Mouse (Mus musculus): ENCODE results near the gene Mtch1.
"Not testable (repeated sequence)": the region's sequence is repeated elsewhere in the genome, so short reads cannot be mapped to it uniquely, and the experiment has no call there.

Gene Mtch1

DNA sequence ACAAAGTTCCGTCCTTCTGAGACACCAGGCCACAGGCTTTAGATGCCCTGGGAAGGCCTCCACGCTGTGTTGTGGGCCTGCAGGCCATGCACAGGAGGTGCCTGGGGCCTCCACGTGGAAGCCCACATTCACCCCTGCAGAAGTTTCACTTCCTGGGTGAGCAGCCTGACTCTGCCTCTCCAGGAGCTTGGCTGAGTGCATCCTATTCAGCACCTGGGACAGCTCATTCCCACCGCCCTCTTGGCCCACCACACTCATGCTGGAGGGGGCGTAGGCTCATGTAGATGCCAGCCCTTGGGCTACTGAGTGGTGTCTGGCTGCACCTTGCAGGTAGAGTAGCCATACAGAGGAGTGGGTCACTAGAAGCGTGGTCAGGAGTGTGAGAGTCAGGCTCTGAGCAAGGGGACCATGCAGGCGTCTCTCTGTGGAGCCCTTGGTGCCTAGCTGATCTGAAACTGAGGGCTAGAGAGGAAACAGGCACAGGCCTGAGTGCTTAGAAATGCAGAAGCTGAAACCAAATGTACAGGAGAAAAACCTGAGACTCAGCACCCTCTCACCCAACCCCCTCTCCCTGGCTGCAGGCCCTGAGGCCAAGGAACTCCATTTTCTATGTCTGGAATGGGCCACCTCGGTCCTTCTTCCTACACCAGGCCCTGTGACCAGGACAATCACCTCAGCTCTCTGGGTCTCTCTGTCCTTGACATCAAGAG, 14.4 kb upstream of the Mtch1 start:
- DNase-seq (ENCODE audit: low spot score in 2 of 2), result no peak

DNA sequence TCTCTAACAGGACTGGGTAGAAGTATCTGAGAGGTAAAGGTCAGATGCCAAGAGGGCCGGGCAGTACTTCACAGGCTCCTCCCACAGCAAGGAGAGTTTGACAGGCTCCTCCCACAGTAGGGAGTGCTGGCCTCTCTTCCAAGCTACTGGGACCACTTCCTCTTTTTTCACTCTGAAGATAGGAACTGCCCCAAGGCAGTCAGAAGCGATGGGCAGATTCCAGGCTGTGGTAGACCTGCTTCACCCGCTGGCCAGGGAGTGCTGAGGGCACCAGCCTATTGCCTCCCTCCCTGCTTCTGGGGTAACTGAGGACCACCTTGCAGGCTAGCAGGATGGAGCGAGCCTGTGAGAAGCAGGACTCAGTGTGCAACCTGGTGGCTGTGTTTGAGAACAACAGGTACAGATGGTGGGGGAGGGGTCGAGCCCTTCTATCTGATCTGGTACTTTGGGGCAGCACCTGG, 13.1 kb upstream of the Mtch1 start, which contains the start of gene Fgd2:
Gene Fgd2 (plus strand): TSS at position 154 of the 461 bp plus-strand sequence.
- no peak for DNase-seq (ENCODE audit: low spot score in 2 of 2)

DNA sequence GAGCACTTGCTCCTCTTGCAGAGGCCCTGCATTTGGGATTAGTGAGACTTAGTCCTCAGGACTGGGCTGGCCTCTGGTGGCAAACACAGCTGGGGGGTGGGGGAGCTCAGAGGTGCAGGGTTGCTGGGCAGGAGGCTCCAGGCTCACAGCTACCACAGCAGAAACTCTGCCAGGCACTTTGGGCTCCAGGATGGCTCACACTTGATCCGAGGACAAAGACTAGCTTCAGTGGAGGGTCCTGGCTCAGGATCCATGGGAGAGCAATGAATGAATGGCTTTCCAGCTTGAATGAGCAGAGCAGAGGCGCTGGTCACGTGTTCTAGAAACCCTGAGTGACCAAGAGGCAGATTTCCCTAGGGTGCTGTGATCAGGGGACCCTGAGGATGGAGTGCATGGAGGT, 11.2 kb upstream of the Mtch1 start:
- DNase-seq (ENCODE audit: low spot score in 2 of 2), result no peak

DNA sequence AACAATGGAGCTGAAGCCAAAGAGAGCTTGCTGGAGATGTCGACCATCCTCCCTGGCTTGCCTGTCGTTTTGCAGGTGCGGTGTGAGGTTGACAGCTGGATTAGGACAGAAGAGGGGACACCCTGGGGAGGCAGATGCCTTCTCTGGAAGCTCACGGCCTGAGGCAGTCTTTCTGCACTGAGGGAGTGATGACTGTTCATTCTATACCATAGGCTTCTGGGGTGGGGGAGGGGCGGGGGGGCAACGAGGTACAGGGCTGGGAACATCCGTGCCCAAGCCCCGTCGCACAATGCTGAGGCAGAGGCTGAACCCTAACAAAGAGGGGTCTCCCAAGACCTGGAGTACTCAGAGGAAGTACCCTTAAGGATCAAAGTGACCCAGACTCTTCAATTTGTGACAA, 9.1 kb upstream of the Mtch1 start:
- no peak for DNase-seq (ENCODE audit: low spot score in 2 of 2)

DNA sequence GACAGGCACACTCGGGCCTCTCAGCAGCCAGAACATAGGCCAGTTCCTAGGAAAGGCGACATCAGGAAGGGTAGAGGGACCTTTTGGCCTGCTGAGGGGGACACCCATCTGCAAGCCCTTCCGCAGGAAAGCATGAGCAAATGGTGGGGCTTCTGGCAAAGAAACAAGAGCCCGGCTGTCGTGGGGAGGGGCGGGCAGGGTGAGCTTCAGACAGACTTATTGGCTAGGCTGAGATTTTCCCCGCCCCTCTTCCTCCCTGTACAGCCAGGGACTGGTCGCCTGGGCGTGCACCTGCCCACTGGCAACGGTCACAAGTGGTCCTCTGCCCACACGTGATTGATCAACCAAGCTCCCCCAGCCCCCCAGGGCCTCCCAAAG, 8.7 kb upstream of the Mtch1 start:
- DNase-seq (ENCODE audit: low spot score in 2 of 2), result no peak

DNA sequence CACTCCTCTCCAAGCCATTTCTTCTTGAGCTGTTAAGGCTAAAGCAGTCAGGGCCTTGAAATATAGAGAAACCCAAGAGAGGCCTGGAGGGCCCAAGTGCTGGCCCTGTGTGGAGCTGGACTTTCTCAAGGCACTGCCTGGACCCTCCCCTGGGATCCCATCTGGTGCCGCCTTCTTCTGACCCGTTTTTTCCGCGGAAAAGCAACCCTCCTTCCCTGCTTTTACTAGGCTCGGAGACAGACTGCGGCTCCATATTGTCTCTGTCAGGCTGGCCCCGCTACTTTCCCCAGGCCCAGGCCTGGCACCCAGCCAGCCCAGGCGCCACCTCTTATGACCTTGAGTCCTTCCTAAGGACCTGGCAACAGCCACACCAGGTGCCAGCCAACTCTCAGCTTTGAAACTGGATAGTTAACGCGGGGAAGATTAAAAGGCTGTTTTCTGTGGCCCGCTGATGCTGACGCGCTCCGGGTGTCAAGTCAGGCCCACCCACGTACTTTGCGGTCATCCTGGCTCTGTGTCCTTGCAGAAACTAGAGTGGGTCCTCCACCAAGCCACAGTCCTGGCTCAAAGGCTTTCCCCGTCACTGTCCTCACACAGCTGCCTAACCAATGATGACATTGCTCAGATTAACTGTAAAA, 8.2 kb upstream of the Mtch1 start:
- DNase-seq (ENCODE audit: low spot score in 2 of 2), result no peak

DNA sequence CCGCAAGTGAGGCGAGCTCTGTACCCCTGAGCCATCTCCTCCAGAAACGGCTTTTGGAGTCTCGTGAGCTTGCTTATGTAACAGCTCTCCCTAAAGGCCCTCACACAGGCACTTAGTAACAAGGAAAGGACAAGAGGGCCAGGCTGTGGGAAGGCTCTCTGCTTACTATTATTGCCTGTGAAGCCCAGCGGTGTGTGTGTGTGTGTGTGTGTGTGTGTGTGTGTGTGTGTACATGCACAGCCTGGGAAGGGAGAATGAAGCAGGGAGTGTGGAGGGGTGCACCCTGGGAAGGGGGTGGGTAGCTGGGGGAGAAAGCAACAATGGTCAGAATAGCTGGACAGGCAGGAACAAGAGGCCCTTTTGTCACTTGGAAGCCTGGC, 7.7 kb upstream of the Mtch1 start:
- DNase-seq (ENCODE audit: low spot score in 2 of 2), result no peak

DNA sequence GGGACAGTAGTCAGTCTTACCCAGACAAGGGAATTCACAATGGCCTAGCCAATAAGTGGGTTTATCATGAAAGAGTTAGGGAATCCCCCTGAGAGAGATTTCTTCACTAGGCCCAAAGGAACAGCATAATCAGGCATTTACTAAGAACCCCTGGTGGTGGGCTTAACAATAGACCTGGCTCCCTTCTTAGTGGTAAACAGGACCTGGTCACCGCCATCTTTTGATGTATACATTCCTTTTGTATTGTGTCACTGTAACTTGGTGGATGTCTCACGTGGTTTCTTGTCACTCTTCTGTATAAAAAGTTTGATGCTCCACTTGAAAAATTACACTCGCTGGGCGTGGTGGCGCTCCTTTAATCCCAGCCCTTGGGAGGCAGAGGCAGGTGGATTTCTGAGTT, 3.3 kb upstream of the Mtch1 start:
- not testable (repeated sequence) for DNase-seq (ENCODE audit: low spot score in 2 of 2)

DNA sequence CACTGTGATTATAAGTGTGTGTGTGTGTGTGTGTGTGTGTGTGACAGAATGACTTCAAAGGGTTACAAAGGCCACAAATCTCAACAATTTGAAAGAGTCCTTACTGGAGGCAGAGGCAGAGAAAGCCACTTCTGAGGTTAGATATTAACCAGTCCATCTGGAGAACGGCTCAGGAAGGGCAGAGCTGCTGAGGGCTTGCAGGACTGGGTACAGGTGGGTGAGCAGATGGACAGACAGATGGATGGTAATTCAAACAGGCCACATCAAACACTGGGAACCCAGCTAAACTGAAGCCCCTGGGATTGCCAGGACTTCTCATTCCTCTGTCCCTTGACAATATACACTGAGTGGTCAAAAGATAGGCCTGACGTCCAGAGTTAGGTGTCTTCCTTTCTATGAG, 1.3 kb upstream of the Mtch1 start:
- DNase-seq (ENCODE audit: low spot score in 2 of 2), result no peak

DNA sequence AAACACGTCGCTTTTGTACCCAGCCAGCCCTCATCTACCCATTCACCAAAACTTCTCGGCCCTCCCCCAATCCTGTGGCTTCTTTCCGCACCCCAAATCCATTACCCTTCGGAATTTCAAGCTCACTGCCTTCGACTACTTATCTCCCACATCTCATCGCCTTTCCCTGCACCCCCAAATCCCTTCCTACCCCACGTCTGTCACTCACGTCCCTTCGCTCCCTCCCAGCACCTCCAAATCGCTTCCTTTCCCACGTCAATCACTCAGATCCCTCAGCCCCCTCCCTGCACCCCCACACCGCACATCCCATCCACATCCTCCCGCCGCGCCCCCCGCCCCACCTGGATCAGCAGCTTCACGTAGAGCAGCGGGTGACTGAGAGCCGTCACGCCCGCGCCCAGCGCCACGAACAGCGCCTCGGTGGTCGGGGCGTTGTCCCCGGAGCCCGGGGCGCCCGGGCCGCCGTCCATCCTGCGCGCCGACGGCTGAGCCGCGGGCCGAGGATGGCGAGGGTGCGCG, 549 bp downstream of the Mtch1 start:
- no peak for DNase-seq (ENCODE audit: low spot score in 2 of 2)

DNA sequence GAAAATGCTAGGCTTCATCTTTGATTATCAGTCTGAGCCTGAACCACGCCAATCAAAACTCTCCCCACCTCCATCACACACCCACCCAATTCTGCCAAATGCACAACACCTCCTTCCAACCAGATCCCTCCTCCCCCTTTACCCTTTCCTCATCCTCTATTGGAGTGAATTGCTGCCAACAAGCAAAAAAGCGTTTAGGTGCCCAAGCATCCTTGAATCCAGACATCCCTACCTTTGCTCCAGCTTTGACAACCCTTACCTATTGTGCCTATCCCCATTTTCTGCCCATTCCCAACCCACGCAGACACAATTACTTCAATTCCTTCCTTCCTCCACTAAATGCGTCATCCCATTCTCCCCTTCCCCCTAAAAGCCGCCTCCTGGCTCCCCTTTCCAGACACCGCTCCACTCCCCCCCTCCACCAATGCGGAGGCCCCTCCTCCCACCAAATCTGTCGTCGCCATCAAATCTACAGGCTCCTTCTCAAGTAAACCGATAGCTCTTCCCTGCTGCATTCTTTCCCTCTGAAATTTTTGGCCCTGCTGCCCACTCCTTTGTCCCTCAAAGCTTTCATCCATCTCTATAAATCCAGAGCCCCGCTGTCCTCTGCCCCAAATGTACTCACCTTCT, 1.1 kb downstream of the Mtch1 start:
- DNase-seq (ENCODE audit: low spot score in 2 of 2), result no peak

DNA sequence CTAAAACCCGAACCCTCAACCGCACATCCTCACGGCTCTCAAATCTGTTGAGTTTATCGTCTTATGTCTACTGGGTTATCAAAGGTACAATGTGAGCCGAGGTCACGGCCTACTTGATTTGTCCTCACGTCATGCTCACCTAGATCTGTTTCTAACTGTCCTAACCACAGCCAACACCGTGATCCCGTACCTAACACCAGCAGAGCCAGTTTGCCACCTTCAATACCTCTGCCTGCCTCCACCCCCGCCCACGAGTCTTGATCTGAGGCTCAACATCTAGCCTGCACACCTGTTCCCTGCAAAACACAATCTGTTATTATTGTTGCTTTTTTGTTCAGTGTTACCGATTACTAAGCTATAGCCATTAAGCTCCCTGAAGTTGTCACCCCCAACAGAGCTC, 2.5 kb downstream of the Mtch1 start:
- DNase-seq (ENCODE audit: low spot score in 2 of 2), result no peak

DNA sequence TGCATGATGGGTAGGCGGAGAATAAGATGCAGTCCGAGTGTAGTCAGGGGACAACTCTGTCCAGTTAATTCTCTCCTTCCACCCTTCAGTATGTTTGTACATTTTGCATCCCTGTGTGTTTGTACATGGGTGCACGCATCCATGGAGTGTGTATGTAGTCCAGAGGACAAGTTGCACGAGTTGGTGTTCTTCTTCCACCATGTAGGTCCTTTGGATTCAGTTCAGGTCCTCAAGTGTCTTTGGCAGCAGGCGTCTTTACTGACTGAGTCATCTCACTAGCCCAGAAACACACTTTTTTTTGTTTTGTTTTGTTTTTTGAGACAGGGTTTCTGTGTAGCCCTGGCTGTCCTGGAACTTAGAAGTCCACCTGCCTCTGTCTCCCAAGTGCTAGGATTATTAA, 4.5 kb downstream of the Mtch1 start:
- no peak for DNase-seq (ENCODE audit: low spot score in 2 of 2)

DNA sequence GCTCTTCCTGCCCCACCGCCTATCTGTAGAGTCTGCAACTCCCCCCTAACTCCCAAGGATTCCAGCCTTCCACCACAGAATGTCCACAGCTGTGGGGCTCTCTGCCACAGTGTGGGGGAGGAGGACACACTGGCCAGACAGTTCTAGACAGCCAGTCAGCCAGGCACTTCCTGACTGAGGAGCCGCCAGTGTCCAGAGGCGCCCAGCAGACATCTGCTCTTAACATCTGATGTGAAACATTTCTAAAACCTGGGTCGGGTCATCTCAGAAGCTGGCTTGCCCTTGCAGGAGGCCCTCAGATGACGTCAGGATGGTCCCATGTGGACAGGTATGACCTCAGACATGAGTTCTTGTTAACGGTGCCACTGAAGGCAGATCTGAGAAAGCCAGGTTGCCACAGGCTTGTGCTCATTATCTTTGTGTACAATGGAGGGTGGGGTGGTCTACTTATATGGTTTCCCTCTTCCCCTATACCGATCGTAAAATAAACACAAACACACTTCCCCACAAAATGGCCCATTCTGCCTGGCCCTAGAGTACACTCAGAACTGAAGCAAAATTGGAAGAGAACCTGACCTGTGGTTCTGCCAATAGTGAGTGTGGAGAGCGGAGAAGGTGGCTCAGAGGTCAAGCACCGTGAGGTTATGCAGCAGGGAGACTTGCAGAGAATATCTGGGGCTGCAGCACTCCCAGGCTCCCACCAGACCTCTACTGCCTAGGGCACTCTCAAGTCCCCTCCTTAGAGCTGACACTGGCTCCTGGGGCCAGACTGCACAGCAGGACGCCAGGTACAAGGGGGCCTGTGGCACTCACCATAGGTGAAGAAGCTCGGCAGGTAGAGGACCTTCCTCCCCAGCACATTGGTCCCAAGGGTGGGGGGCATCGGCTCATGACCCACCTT, 5.5 kb downstream of the Mtch1 start:
- DNase-seq (ENCODE audit: low spot score in 2 of 2), result no peak

DNA sequence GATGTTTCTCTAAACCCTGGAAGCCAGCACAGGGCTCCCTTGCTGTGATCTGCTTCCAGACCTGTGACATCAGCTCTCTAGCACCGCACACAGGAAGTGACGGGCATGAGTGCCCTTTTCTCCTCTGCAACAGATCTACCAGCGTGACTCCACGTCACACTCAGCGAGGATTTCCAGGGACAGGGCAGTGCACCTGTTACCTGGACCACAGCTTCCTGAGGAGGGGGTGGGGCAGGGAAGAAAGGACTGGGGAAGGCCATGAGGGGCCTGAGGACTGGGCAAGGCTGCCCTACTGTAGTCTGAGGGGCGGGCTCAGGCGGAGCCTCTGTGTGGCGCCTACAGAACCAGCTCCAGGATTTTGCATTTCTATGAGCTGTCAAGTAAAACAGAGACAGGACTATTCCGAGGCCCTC, 6.1 kb downstream of the Mtch1 start:
- DNase-seq (ENCODE audit: low spot score in 2 of 2), result no peak

DNA sequence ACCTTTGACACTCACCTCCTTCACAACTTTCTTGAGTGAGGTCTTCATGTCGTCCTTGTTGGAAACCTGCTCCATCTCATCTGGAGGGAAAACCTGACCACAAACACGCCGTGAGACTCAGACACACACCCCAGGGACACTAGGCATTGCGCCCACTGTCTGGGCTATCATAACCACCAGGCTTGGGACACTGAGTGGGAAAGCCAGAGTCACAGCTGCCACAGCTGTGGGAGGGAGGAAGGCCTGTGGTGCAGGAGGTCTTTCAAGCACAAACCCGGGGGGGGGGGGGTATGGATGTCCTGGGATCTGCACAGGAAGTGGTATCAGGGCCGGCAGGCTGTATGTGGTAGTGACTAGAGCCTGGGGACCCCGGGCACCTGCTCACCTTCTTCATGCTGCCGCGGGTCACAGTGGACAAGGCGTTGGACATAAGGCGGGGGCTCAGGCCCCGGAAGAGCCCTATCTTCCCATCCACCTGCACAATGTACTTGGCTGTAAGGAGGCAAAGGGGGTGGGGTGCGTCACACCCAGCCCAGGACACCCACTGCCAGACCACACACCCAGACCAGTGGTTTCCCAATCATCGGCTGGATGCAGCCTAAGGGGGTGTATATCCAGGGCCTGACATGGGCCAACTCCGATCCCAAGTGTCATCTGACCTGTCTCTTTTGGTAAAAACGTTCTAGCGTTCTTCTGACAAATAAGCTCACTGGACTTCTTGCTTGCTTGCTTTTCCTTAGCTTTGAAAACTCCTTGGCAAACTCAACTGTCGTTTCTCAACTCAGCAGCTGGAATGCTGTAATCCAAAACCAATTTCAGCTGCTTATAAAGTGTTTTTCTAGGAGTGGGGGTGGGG, 7.1 kb downstream of the Mtch1 start:
- no peak for DNase-seq (ENCODE audit: low spot score in 2 of 2)

DNA sequence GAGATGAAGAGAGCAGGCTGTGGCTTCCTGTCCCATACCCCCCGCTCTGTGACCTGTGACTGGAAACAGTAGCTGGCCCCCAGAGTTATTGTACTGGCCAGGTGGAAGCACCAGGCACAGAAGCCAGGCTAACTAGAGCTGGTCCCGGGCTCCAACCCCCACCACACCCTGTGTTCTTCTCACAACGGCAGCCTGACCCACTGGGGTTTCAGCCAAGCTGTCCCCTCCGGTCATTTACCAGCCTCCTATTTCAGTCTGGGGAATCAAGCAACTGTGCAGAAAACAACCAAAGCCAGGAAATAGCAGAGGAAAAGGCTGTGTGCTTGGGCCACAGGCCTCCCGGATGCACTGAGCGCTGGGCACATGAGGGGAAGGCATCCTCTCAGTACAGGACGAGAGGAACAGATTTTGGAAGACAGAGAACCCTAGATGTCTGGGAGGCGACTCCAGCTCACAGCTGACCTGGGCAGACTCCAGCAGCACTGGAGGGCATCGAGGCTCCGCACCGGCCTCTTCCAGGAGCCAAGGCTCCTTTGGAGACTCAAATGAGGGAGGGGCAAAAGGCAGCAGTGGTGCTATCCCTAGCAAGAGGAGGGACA, 8.5 kb downstream of the Mtch1 start:
- no peak for DNase-seq (ENCODE audit: low spot score in 2 of 2)

DNA sequence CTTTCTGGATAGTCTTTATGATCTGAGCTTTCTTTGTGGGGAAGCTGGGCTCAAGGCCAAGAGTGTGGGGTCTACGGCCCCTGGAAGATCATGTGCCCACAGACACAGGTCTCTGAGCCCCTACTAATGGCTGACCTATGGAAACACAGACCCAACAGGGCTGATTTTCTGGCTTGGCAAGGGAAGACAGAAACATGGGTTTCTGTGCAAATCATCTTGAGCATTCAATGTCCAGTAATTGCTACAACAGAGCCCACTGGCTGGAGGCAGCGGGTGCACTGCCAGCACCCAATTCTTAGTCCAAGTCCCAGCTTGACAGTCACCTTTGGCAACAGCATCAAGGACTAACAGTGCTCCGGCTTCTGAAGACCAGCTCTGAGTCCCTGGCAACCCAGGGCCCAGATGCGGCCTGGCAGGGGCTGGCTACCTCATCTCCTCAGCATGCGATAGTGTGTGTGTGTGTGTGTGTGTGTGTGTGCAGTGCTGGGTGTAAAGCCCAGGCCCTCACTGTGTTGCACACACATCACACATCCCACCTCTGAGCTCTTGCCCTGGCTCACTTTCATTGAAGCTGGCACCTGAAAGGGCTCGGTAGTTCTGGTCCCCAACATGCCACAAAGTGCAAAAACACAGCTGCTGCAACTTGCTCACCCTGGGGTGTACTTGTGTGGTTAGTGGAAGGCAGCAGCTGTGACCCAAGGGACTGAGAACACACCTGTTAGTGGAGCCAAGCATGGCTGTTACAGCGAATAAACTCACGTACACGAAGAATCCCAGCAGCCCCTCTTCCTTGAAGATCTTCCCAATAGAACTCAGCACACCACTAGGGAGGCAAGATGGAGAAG, 9.5 kb downstream of the Mtch1 start:
- no peak for DNase-seq (ENCODE audit: low spot score in 2 of 2)

DNA sequence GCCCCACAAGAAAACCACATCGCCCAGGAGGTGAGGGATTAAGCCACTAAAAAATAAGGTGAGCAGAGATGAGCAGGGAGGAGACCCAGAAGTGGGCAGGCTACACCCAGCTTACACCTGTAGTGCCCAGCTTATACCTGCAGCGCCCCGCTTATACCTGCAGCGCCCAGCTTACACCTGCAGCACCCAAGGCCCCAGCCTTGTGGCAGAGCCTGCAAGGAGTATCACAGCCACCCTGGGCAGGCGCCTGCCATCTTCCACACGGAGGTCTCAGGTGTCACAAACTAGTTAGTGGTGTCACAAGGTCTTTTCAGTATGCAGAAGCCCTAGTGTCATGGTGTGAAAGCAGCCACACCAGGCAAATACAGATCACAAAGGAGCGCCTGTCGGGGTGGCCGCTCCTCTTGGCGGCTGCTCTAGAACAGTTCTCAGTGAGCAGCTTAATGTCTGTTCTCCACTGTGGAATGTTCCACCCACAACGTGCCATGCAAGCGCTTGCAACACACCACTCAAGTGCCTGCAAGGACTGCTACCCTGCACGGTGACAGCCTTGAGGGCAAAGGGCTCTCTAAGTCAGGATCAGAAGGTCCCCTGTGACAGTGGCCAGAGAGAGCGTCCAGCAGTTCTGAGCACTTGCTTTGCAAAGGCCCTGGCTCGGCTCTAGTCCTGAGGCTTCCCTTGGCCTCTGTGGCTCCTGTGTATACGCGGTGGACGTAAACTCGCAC, 11.3 kb downstream of the Mtch1 start:
- no peak for DNase-seq (ENCODE audit: low spot score in 2 of 2)

Measured in spleen, postnatal 14 days (tissue).